Mouse (Mus musculus) stomach, postnatal 0 days (tissue): ENCODE measurements at regions not wholly inside any gene's neighbourhood (a gene's known extent, or its start where the extent isn't known, plus 50 kb on each side); places are given as distances from the start of the nearest gene placed in this dataset.

ENCODE experiments used
- ATAC-seq: fragments of 200-750 bp; cut with Nextera tagmentation; 2 replicates; pipeline ENCODE4 v1.8.0; 2017; ENCODE audit not compliant: low FRiP score, low TSS enrichment
- DNase-seq: peaks from one replicate; pipeline ENCODE4 v3.0.0-alpha.2; 2016; ENCODE audit warnings: low spot score
- H3K27ac ChIP-seq: fragments of 300-500 bp; sonication (generic); replicated peaks from 2 replicates; pipeline ENCODE4 v1.5.1; 2014; ENCODE audit warnings: mild to moderate bottlenecking, control low read depth
- H3K27me3 ChIP-seq: fragments of 300-500 bp; sonication (generic); 2 replicates; pipeline ENCODE4 v1.6.1; 2014; ENCODE audit warnings: low read length; ENCODE audit not compliant: control insufficient read depth, insufficient read depth
- H3K36me3 ChIP-seq: fragments of 300-500 bp; sonication (generic); 2 replicates; pipeline ENCODE4 v1.6.1; 2014; ENCODE audit warnings: low read length, mixed read lengths; ENCODE audit not compliant: control insufficient read depth, insufficient read depth
- H3K4me1 ChIP-seq: fragments of 300-500 bp; sonication (generic); replicated peaks from 2 replicates; pipeline ENCODE4 v1.6.1; 2014; ENCODE audit warnings: antibody characterized with exemption; ENCODE audit not compliant: control insufficient read depth, insufficient read depth
- H3K4me2 ChIP-seq: fragments of 300-500 bp; sonication (generic); replicated peaks from 2 replicates; pipeline ENCODE4 v1.6.1; 2014; ENCODE audit warnings: low read depth, mild to moderate bottlenecking, control low read depth, moderate library complexity
- H3K4me3 ChIP-seq: fragments of 300-500 bp; sonication (generic); 2 replicates; pipeline ENCODE4 v1.5.1; 2014; ENCODE audit warnings: low read depth, low read length, control low read depth
- H3K9ac ChIP-seq: fragments of 300-500 bp; sonication (generic); 2 replicates; pipeline ENCODE4 v1.6.1; 2014; ENCODE audit warnings: mild to moderate bottlenecking, low read length, control low read depth, mixed read lengths
- H3K9me3 ChIP-seq: fragments of 300-500 bp; sonication (generic); 2 replicates; pipeline ENCODE4 v1.6.1; 2016; ENCODE audit warnings: low read length; ENCODE audit not compliant: control insufficient read depth
- CTCF ChIP-seq: IDR thresholded peaks from 2 replicates; pipeline ENCODE4 v1.5.1; 2016; ENCODE audit warnings: antibody characterized with exemption, low read depth, mild to moderate bottlenecking, moderate library complexity
- EP300 ChIP-seq: optimal IDR thresholded peaks from 2 replicates; pipeline ENCODE3; 2016; ENCODE audit warnings: antibody characterized with exemption
- WGBS: fragments of 180-500 bp; shearing (Covaris S2); extraction: QIAGEN DNeasy Blood & Tissue Kit; methylation state at CpG from one replicate; pipeline ENCODE4 v1.1.7; 2014; 5-methylcytosine and 5-hydroxymethylcytosine counted together

GRCm38 (mm10) chr10:126349076-126349475 lies 383.1 kb downstream of the Lrig3 start:
- no peak for ATAC-seq
- H3K4me2 ChIP-seq = no peak overlapping the region
- H3K27ac ChIP-seq = no peak overlapping the region
- H3K9ac ChIP-seq = no peak overlapping the region
- 61% methylated on average over 11 of the region's 11 CpGs for WGBS
- TF ChIP-seq EP300 = no peak
- TF ChIP-seq CTCF = no peak
- H3K4me1 ChIP-seq = no peaks in the 10 kb centered on the region
- H3K36me3 ChIP-seq = no peaks in the 10 kb centered on the region
- H3K9me3 ChIP-seq = no peaks in the 10 kb centered on the region
- no peak overlapping the region for H3K4me3 ChIP-seq
- no peaks in the 10 kb centered on the region for H3K27me3 ChIP-seq
- no peak for DNase-seq

GRCm38 (mm10) chr10:126337426-126337825 lies 371.5 kb downstream of the Lrig3 start:
- TF ChIP-seq CTCF (peak; percentile 46), EP300 (no peak)
- H3K9ac ChIP-seq = no peak overlapping the region
- H3K9me3 ChIP-seq = 0 out of 2 replicates have a peak, but pooled peaks cover 2% of the 10 kb centered on the region
- H3K4me2 ChIP-seq = no peak overlapping the region
- H3K27me3 ChIP-seq = no peaks in the 10 kb centered on the region
- no peaks in the 10 kb centered on the region for H3K4me1 ChIP-seq
- ATAC-seq (no peak), DNase-seq (no peak)
- no peak overlapping the region for H3K27ac ChIP-seq
- WGBS = 72% methylated on average over 4 of the region's 4 CpGs
- H3K4me3 ChIP-seq = no peak overlapping the region
- H3K36me3 ChIP-seq = no peaks in the 10 kb centered on the region

- H3K9me3 ChIP-seq = no peaks in the 10 kb centered on the region
- H3K36me3 ChIP-seq = no peaks in the 10 kb centered on the region
- H3K27me3 ChIP-seq = no peaks in the 10 kb centered on the region
- no peak overlapping the region for H3K27ac ChIP-seq
- H3K9ac ChIP-seq = no peak overlapping the region
- no peaks in the 10 kb centered on the region for H3K4me1 ChIP-seq
- ATAC-seq (no peak), DNase-seq (no peak)
- WGBS = 78% methylated on average over 5 of the region's 5 CpGs
- TF ChIP-seq EP300 = no peak
- TF ChIP-seq CTCF = no peak
- no peak overlapping the region for H3K4me3 ChIP-seq
- no peak overlapping the region for H3K4me2 ChIP-seq
Measured at GRCm38 (mm10) chr10:126333786-126334185, 367.8 kb downstream of the Lrig3 start.

DNA sequence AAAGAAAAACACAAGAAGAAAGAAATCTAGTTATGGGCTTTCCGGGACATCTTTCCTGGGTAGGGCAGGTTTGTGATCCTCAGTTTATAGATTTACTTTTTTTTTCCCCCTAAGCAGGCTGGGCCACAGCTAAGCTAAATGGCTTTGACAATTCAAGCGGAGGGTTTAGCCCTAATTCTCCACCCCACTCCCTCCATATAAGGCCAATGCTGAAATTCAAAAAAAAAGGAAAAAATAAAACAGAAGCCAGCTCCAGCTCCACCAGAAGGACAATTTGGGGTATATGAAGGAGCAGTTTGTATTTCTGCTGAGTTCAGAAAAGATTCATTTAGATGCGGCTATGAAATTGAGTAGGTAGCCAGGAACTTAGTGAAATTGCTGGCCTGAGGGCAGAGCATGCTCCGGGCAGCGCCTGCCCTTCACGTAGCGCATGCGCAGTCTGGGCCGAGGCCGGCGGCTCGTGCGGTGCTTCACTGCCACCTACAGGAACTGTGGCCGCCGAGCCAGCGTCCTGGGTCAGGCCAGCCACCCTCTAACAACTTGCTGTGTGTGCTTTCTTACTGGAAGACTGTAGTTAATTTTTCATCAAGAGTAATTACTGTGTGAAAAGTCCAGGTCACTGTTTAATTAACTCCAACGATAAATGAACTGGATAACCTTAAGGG lies 364.5 kb downstream of the Lrig3 start:
- DNase-seq = peak; percentile 90
- no peaks in the 10 kb centered on the region for H3K36me3 ChIP-seq
- H3K9me3 ChIP-seq = no peaks in the 10 kb centered on the region
- 5% methylated on average over 17 of the region's 17 CpGs for WGBS
- H3K27me3 ChIP-seq = no peaks in the 10 kb centered on the region
- H3K4me1 ChIP-seq = no peaks in the 10 kb centered on the region
- H3K9ac ChIP-seq = no peak overlapping the region
- H3K27ac ChIP-seq = no peak overlapping the region
- ATAC-seq = peak; percentile 98
- TF ChIP-seq EP300 (no peak), CTCF (peak; percentile 96)
- H3K4me3 ChIP-seq = no peak overlapping the region
- H3K4me2 ChIP-seq = no peak overlapping the region; the same call in 1 of the 2 replicates

- H3K4me2 ChIP-seq = no peak overlapping the region
- DNase-seq (no peak), ATAC-seq (no peak)
- TF ChIP-seq CTCF (no peak), EP300 (no peak)
- H3K9me3 ChIP-seq = no peaks in the 10 kb centered on the region
- H3K27ac ChIP-seq = no peak overlapping the region
- H3K9ac ChIP-seq = no peak overlapping the region
- H3K36me3 ChIP-seq = no peaks in the 10 kb centered on the region
- no peaks in the 10 kb centered on the region; the same call in 1 of the 2 replicates for H3K4me1 ChIP-seq
- H3K4me3 ChIP-seq = no peak overlapping the region
- WGBS = 86% methylated on average over 9 of the region's 9 CpGs
- no peaks in the 10 kb centered on the region for H3K27me3 ChIP-seq
Measured at GRCm38 (mm10) chr10:126320831-126321230, 354.9 kb downstream of the Lrig3 start.

DNA sequence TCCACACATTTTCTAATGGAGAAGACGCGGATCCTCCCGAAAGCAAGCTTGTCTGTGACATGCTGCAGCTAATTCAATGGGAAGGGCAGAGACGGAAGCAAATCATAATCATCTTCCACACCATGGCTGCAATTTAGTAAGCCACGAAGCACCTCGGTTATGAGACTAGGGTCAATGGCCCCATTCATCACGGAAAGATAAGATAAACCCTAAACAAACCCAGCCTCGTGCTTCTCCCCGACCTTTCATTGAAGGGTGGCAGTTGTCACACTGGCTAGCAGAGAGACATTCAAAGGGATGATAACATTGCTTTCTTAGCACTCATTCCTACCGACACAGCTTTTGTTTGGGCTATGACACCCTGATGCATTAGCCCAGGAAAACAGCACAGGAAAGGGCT lies 353.8 kb downstream of the Lrig3 start:
- Histone ChIP-seq H3K9me3 (no peaks in the 10 kb centered on the region), H3K9ac (no peak overlapping the region), H3K4me1 (no peaks in the 10 kb centered on the region; the same call in 1 of the 2 replicates), H3K4me2 (no peak overlapping the region), H3K4me3 (no peak overlapping the region), H3K27me3 (no peaks in the 10 kb centered on the region), H3K36me3 (no peaks in the 10 kb centered on the region), H3K27ac (no peak overlapping the region)
- ATAC-seq = no peak
- TF ChIP-seq CTCF = no peak
- TF ChIP-seq EP300 = no peak
- WGBS = 43% methylated on average over 10 of the region's 10 CpGs
- DNase-seq = no peak
